ENCODE assay signal across 20 mouse cellular contexts in the genomic region with DNA sequence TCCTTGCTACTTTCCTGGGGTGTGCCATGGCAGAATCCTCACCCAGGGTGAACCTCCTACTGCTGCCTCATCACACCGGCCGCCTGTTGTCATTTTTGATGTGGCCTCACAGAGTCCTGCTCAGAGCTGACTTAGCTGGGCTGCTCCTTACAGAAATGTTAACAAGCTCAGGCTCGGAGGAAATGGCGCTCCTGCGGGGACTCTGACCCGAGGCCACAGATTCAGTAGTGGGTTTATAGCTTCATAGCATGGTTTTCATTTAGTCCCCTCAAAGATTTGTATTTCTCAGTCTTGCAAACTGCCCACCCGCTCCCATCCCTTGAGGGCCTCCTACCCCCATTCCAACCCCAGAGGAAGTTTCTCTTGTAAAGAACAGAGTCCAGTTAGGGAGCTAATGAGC. TPM values are rescaled to one million over a fixed set of nuclear protein-coding genes. Genes with fewer than 3 reads are reported as not detected.
A peak's percentile ranks its signal among the peaks of the same experiment; 100 is the strongest.
DNase-seq lines count a peak whose midpoint lies in the region; ATAC-seq lines count a peak whose summit lies in the region.
"Had no signal": no experiment of that assay in that cellular context is flagged by ENCODE, and none has a peak within 500 bp of the region (broad histone marks: within the 10 kb centered on the region; RNA-seq: fewer than 3 reads in every experiment).

No protein-coding gene starts in this region.

- no peak overlapping the region for H3K27ac ChIP-seq in hindbrain, embryonic 11.5 days (ENCODE audit: low read depth, low read length)
- H3K27ac ChIP-seq in hindbrain, embryonic 13.5 days: no peak overlapping the region
- H3K27ac ChIP-seq in limb, embryonic 11.5 days (replicated peaks; ENCODE audit: low read depth, low read length): no peak overlapping the region
- H3K27ac ChIP-seq: liver, embryonic 12.5 days; lung, embryonic 15.5 days; macrophage; neural tube, embryonic 13.5 days had no signal

- peak; percentile 6 for DNase-seq in hindbrain, embryonic 11.5 days (ENCODE audit: low spot score)
- peak; percentile 5 for DNase-seq in embryo, embryonic 11.5 days (ENCODE audit: low read depth, low spot score)
- peak; percentile 63 for DNase-seq in limb, embryonic 11.5 days (ENCODE audit: low spot score)
- peak; percentile 44 for DNase-seq in retina, postnatal 1 day
- no peak for DNase-seq in frontal cortex, adult 2 months (ENCODE audit: extremely low spot score in 1 of 2, low spot score in 1 of 2)
- DNase-seq: adrenal gland, adult 8-10 months; cerebellum, adult 11 months; cerebellum, postnatal 14 days; gastrocnemius, postnatal 25 days; heart, postnatal 14 days; kidney, adult 8-10 months; kidney, postnatal 36 days; right cerebral cortex, postnatal 4 days; thymus, postnatal 14 days had no signal

- H3K9ac ChIP-seq in hindbrain, embryonic 11.5 days (ENCODE audit: low read depth, low read length): no peak overlapping the region
- H3K9ac ChIP-seq in hindbrain, embryonic 13.5 days: no peak overlapping the region
- no peak overlapping the region for H3K9ac ChIP-seq in limb, embryonic 11.5 days (ENCODE audit: low read length)
- H3K9ac ChIP-seq: liver, embryonic 12.5 days; lung, embryonic 15.5 days; neural tube, embryonic 13.5 days had no signal

- H3K4me2 ChIP-seq in hindbrain, embryonic 11.5 days (replicated peaks; ENCODE audit: low read depth, low read length): no peak overlapping the region
- H3K4me2 ChIP-seq in hindbrain, embryonic 13.5 days: no peak overlapping the region
- H3K4me2 ChIP-seq in limb, embryonic 11.5 days (ENCODE audit: low read depth, severe bottlenecking): no peak overlapping the region
- H3K4me2 ChIP-seq: liver, embryonic 12.5 days; lung, embryonic 15.5 days; neural tube, embryonic 13.5 days had no signal

- WGBS in hindbrain, embryonic 11.5 days: 46% methylated on average over 7 of the region's 7 CpGs
- 47% methylated on average over 7 of the region's 7 CpGs for WGBS in hindbrain, embryonic 13.5 days
- 19% methylated on average over 7 of the region's 7 CpGs for WGBS in limb, embryonic 11.5 days

- no peaks in the 10 kb centered on the region for H3K4me1 ChIP-seq in hindbrain, embryonic 11.5 days (replicated peaks; ENCODE audit: control insufficient read depth, insufficient read depth, low read length)
- no peaks in the 10 kb centered on the region for H3K4me1 ChIP-seq in hindbrain, embryonic 13.5 days (replicated peaks)
- 0 out of 2 replicates have a peak, but pooled peaks cover 3% of the 10 kb centered on the region for H3K4me1 ChIP-seq in limb, embryonic 11.5 days (ENCODE audit: control insufficient read depth, insufficient read depth, low read length)
- H3K4me1 ChIP-seq: liver, embryonic 12.5 days; lung, embryonic 15.5 days had no signal

- no peak for ATAC-seq in hindbrain, embryonic 11.5 days (ENCODE audit: low FRiP score)
- ATAC-seq in hindbrain, embryonic 13.5 days (ENCODE audit: low FRiP score): no peak
- peak; percentile 68; the same call in 1 of the 2 replicates for ATAC-seq in limb, embryonic 11.5 days (ENCODE audit: insufficient number of reproducible peaks, low FRiP score, low TSS enrichment, low read depth)
- no peak for ATAC-seq in monocyte, adult 5-6 weeks (replicated peaks; ENCODE audit: insufficient number of reproducible peaks, low FRiP score, low TSS enrichment, poor library complexity, severe bottlenecking)
- ATAC-seq: liver, embryonic 12.5 days had no signal

- no peaks in the 10 kb centered on the region for H3K36me3 ChIP-seq in hindbrain, embryonic 11.5 days (ENCODE audit: control insufficient read depth, insufficient read depth, low read length)
- no peaks in the 10 kb centered on the region for H3K36me3 ChIP-seq in hindbrain, embryonic 13.5 days
- no peaks in the 10 kb centered on the region for H3K36me3 ChIP-seq in limb, embryonic 11.5 days (ENCODE audit: control insufficient read depth, insufficient read depth, low read length)
- H3K36me3 ChIP-seq: liver, embryonic 12.5 days; lung, embryonic 15.5 days; neural tube, embryonic 13.5 days had no signal

- no peaks in the 10 kb centered on the region for H3K9me3 ChIP-seq in hindbrain, embryonic 11.5 days (ENCODE audit: control insufficient read depth, low read length)
- no peaks in the 10 kb centered on the region for H3K9me3 ChIP-seq in hindbrain, embryonic 13.5 days
- H3K9me3 ChIP-seq in limb, embryonic 11.5 days (ENCODE audit: control insufficient read depth, low read length): no peaks in the 10 kb centered on the region
- H3K9me3 ChIP-seq: liver, embryonic 12.5 days; lung, embryonic 15.5 days; neural tube, embryonic 13.5 days had no signal

- no peaks in the 10 kb centered on the region for H3K27me3 ChIP-seq in hindbrain, embryonic 11.5 days (ENCODE audit: control insufficient read depth, insufficient read depth, low read length)
- no peaks in the 10 kb centered on the region for H3K27me3 ChIP-seq in hindbrain, embryonic 13.5 days
- H3K27me3 ChIP-seq in limb, embryonic 11.5 days (ENCODE audit: control insufficient read depth, insufficient read depth, low read length): no peaks in the 10 kb centered on the region
- H3K27me3 ChIP-seq: liver, embryonic 12.5 days; lung, embryonic 15.5 days; neural tube, embryonic 13.5 days had no signal

- no peak overlapping the region for H3K4me3 ChIP-seq in hindbrain, embryonic 11.5 days (ENCODE audit: low read depth, low read length)
- no peak overlapping the region for H3K4me3 ChIP-seq in hindbrain, embryonic 13.5 days
- no peak overlapping the region for H3K4me3 ChIP-seq in limb, embryonic 11.5 days (ENCODE audit: low read depth, low read length)
- H3K4me3 ChIP-seq: liver, embryonic 12.5 days; lung, embryonic 15.5 days; neural tube, embryonic 13.5 days had no signal

RNA-seq across cellular contexts. Expression of gene Ptprc, which starts 30.5 kb away (rescaled TPM):
- 1.7 and 2.2 TPM in 2 replicates for polyA plus RNA-seq in hindbrain, embryonic 11.5 days (2014; fragmentation: Nextera tagmentation; extraction: Ambion mirVana)
- polyA plus RNA-seq in hindbrain, embryonic 13.5 days (2015; fragmentation: Nextera tagmentation; extraction: Ambion mirVana): 0.88 and 1.1 TPM in 2 replicates
- 0.93 and 1.3 TPM in 2 replicates for polyA plus RNA-seq in limb, embryonic 11.5 days (2014; fragmentation: Nextera tagmentation; extraction: Ambion mirVana)
- total RNA-seq in monocyte, adult 5-6 weeks (2017): 2,690 to 3,839 TPM (median 2,776 TPM) in 3 replicates
- polyA plus RNA-seq in frontal cortex, adult 2 months (2012; rRNA removed): 2.0 and 2.6 TPM in 2 replicates

Comparison
In these comparisons a context has a peak if more than half of its experiments do, and no peak if none do; other contexts are left out.
1. DNase-seq: peak in hindbrain, embryonic 11.5 days (single experiment), embryo, embryonic 11.5 days (single experiment), limb, embryonic 11.5 days (single experiment) and retina, postnatal 1 day (single experiment); none in frontal cortex, adult 2 months (0 of 2).